Mouse (Mus musculus) forebrain, embryonic 12.5 days (tissue): Measurements from ENCODE around the gene Pde6d. TPM values are rescaled to one million over a fixed set of nuclear protein-coding genes. Genes with fewer than 3 reads are reported as not detected.
A peak's percentile ranks its signal among the peaks of the same experiment; 100 is the strongest.

ENCODE experiments used
- ATAC-seq: fragments of 200-750 bp; cut with Nextera tagmentation; 2 replicates; pipeline ENCODE4 v1.8.0; 2017; ENCODE audit warnings: moderate TSS enrichment; ENCODE audit not compliant: low FRiP score
- H3K27ac ChIP-seq: fragments of 300-500 bp; sonication (generic); 2 replicates; pipeline ENCODE4 v1.5.1; 2016; ENCODE audit warnings: mild to moderate bottlenecking
- H3K27me3 ChIP-seq: fragments of 300-500 bp; sonication (generic); 2 replicates; pipeline ENCODE4 v1.6.1; 2016; ENCODE audit warnings: mild to moderate bottlenecking
- H3K36me3 ChIP-seq: fragments of 300-500 bp; sonication (generic); replicated peaks from 2 replicates; pipeline ENCODE4 v1.6.1; 2016; ENCODE audit warnings: mild to moderate bottlenecking
- H3K4me1 ChIP-seq: fragments of 300-500 bp; sonication (generic); 2 replicates; pipeline ENCODE4 v1.6.1; 2016
- H3K4me2 ChIP-seq: fragments of 300-500 bp; sonication (generic); 2 replicates; pipeline ENCODE4 v1.6.1; 2016; ENCODE audit warnings: mild to moderate bottlenecking, moderate library complexity
- H3K4me3 ChIP-seq: fragments of 300-500 bp; sonication (generic); replicated peaks from 2 replicates; pipeline ENCODE4 v1.5.1; 2016; ENCODE audit warnings: mild to moderate bottlenecking
- H3K9ac ChIP-seq: fragments of 300-500 bp; sonication (generic); 2 replicates; pipeline ENCODE4 v1.6.1; 2016; ENCODE audit warnings: mild to moderate bottlenecking
- H3K9me3 ChIP-seq: fragments of 300-500 bp; sonication (generic); 2 replicates; pipeline ENCODE4 v1.6.1; 2016
- WGBS: fragments of 180-500 bp; shearing (Covaris S2); methylation state at CpG from one replicate; pipeline ENCODE4 v1.1.7; 2016; 5-methylcytosine and 5-hydroxymethylcytosine counted together
- polyA plus RNA-seq: library from polyadenylated mRNA; unstranded; fragments of >200 nt; fragmentation: Nextera tagmentation; extraction: Ambion mirVana; gene quantifications from 2 replicates; pipeline ENCODE4 v1.2.1, GENCODE M21; 2016

The Pde6d gene
- polyA plus RNA-seq, 1 experiment from 2014 or later: 91.7 TPM

DNA sequence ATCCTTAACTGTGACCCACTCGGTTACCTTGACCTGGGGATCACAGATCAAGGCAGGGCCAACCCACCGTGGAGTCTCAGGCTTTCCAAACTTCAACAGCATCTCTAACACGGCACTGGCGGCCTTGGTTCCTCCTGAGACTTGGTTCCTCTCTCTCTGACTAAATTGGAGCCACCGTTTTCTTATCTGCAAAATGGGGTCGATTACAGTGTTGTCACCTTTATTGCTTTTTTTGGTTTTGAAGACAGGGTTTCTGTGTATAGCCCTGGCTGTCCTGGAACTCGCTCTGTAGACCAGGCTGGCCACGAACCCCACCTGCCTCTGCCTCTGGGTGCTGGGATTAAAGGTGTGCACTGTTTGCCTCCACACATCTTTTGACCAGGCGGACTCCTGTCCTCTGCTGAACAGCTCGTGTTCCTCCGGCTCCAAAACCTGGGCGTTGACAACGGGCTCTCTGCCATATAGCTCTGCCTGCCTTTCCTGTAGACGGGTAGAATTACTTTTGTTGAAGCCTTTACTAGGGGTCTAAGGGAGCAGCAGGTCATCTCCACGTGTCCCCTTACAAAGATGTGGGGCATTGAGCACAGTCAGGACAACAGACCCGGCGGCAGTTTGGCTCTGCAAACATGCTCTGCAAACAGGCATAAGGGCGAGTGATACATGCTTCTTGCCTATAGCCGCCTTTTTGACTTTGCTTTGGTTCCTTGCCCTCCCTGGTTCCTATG, 77.6 kb downstream of the Pde6d start:
- no peaks in the 10 kb centered on the region for H3K36me3 ChIP-seq
- WGBS: 18% methylated on average over 19 of the region's 19 CpGs
- ATAC-seq: no peak
- peak overlapping the region; percentile 69 for H3K4me2 ChIP-seq
- H3K27ac ChIP-seq: peak overlapping the region; percentile 97
- H3K9me3 ChIP-seq: no peaks in the 10 kb centered on the region
- H3K9ac ChIP-seq: peak overlapping the region; percentile 72
- H3K4me3 ChIP-seq: peak overlapping the region; percentile 43
- H3K4me1 ChIP-seq: peaks cover 65% of the 10 kb centered on the region
- no peaks in the 10 kb centered on the region for H3K27me3 ChIP-seq

DNA sequence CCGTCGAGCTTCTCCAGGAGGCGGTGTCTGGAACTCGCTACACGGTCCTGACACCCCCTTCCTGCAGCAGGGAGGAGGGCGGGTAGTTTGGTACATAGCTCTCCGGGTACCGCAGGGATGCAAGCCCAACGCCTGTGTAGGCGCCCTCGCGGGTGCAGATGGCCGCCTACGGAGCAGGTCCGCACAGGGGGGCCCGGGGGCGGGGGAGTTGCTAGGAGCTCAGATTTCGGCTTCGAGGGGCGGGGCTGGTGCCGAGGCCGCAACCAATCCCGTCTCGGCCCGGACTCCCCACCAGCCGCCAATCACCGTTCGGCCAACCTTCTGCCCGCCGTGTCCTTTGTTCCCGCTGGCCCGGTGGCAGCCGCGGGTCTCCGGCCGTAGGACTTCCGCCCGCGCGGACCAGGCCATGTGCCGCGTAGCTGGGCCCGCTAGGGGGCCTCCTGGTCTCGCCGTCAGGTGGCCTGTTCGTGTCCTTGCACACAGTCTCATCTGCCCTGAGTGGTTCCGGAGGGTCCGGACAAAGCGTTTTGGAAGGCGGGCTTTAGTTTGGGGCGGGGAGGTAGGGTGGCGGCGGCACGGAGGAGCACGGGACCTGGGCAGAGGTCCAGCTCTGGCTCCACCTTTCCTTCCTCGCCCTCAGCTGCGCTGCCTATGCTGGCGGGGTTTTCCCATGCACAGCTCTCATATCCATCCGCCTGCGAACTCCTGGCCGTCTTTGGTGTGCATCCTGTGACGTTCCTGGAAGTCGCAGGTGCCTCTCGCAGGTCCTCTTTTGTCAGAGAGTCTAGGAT, 78.3 kb downstream of the Pde6d start:
- peak; percentile 91 for ATAC-seq

DNA sequence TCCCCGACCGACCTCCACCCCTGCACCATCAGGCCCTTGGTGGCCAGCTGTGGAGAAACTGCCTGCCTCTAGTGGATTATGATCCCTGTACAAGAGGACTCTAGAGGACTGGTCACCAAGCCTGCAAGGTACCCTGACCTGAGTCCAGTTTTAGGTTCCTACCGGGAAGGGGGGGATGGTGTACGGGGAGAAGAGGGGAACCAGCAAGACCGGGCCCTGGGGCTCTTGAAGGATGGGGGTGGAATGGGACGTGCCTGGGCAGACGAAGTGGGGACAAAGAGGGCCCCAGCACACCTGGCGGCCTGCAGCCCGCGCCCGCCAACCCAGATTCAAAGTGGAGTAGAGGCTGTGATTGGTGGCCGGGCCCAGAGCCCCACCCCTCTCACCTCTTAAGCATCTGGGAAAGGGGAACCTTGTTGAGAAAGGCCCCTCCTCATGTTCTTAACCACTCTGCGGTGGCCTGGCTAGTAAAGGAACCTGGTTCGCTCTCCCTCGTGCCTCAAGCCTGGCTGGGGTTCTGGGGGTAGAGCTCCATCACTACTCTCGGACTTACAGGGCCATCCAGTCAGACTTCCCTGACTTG, 79.2 kb downstream of the Pde6d start:
- H3K9ac ChIP-seq: peak overlapping the region; percentile 62
- peak overlapping the region; percentile 97 for H3K27ac ChIP-seq
- H3K27me3 ChIP-seq: no peaks in the 10 kb centered on the region
- H3K4me3 ChIP-seq: peak overlapping the region; percentile 43
- H3K36me3 ChIP-seq: no peaks in the 10 kb centered on the region
- peak overlapping the region; percentile 69 for H3K4me2 ChIP-seq
- WGBS: 6% methylated on average over 16 of the region's 16 CpGs
- no peaks in the 10 kb centered on the region for H3K9me3 ChIP-seq
- H3K4me1 ChIP-seq: peaks cover 65% of the 10 kb centered on the region
- ATAC-seq: peak; percentile 14

More for the DNA sequence above, 78.3 kb downstream of the Pde6d start:
- Histone ChIP-seq H3K4me2 (peak overlapping the region; percentile 69), H3K27ac (peak overlapping the region; percentile 97), H3K9me3 (no peaks in the 10 kb centered on the region), H3K27me3 (no peaks in the 10 kb centered on the region), H3K4me1 (peaks cover 63% of the 10 kb centered on the region), H3K4me3 (peak overlapping the region; percentile 43), H3K36me3 (no peaks in the 10 kb centered on the region), H3K9ac (peak overlapping the region; percentile 72)
- under 1% methylated on average over 64 of the region's 64 CpGs for WGBS

DNA sequence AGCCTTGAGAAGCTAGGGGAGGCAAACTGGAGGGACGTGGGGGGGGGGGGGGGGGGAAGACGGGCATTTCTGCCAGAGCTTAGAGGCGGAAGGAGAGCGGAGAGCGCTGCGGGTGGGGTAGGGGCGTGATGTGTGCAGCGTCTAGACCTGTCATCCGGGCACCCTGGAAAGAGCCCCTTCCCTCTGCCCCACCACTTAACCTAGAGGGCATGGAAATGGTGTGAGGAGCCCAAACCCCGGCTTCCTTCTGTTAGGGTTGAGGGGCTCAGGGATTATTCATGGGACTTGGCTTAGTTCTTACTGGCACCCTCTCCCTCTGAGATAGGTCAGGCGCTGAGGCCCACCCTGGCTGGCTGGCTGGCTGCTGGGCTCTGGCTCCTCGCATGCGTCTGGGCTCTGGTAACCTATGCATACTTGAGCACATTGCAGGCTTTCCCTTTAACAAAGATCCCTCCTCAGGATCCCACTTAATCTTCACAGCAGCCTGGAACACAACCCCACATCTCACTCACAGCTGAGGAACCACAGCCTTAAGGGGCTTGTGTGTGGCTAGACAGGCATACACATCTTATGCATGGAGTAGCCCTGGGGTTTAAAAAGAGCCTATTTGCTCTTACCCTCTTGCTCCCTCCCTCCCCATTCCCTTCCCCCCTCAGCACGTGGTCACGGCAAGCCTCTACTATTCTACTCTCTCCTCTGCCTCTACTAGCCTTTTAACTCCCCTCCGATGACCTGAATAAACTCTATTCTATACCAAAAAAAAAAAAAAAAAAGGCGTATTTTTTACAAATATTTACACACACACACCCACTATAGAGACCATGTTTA, 80.0 kb downstream of the Pde6d start:
- 0 out of 2 replicates have a peak overlapping the region, but pooled peaks have one; percentile 7 for H3K4me3 ChIP-seq
- H3K4me1 ChIP-seq: peaks cover 71% of the 10 kb centered on the region
- no peaks in the 10 kb centered on the region for H3K36me3 ChIP-seq
- H3K4me2 ChIP-seq: peak overlapping the region; percentile 34
- WGBS: 6% methylated on average over 16 of the region's 17 CpGs
- ATAC-seq: no peak
- H3K27ac ChIP-seq: peak overlapping the region; percentile 97
- no peaks in the 10 kb centered on the region for H3K27me3 ChIP-seq
- H3K9ac ChIP-seq: peak overlapping the region; percentile 62
- H3K9me3 ChIP-seq: no peaks in the 10 kb centered on the region

DNA sequence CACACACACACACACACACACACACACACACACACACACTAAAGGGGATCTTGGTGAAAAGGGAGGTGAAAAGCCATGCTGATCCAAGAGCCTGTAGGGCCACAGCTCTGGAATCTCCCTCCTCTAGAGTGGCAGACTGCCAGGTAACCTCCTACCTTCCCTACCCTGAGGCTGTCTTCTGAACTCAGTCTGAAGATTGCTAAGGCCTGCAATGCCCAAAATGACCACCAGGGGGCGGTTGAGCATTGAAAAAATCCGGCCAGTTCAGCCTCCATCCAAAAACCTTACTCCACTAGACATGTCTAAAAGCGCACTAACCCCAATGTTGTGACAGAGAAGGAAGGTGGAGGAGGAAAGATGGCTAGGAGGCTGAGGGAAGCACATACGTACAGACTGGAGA, 80.9 kb downstream of the Pde6d start:
- Histone ChIP-seq H3K9me3 (no peaks in the 10 kb centered on the region), H3K9ac (peak overlapping the region; percentile 29; the same call in 1 of the 2 replicates), H3K36me3 (no peaks in the 10 kb centered on the region), H3K4me3 (no peak overlapping the region), H3K4me2 (peak overlapping the region; percentile 34), H3K4me1 (peaks cover 68% of the 10 kb centered on the region), H3K27ac (peak overlapping the region; percentile 84), H3K27me3 (no peaks in the 10 kb centered on the region)
- ATAC-seq: 0 out of 2 replicates have a peak, but pooled peaks have one; percentile 9
- WGBS: 1% methylated on average over 4 of the region's 4 CpGs

DNA sequence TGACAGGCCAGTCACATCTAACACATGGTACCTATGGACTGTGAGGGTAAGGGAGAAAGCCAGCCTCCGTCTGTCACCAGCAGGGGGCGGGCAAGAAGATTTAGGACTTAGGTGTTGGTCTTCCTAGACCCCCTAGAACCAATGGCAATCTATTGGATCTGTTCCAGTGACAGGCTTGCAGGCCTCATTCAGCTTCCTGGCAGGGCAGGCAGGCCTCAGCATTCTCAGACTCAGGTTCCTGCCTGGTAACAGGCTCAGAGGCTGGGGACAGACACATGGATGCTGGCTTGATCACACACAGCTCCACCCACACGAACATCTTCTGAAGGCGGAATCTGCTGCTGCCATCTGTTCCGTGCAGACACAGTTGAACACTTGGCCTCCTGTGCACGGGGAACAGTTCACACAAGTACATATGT, 81.3 kb downstream of the Pde6d start:
- Histone ChIP-seq H3K36me3 (no peaks in the 10 kb centered on the region), H3K27me3 (no peaks in the 10 kb centered on the region), H3K4me2 (no peak overlapping the region), H3K27ac (peak overlapping the region; percentile 84), H3K9ac (no peak overlapping the region), H3K9me3 (no peaks in the 10 kb centered on the region), H3K4me3 (no peak overlapping the region), H3K4me1 (peaks cover 64% of the 10 kb centered on the region)
- WGBS: 34% methylated on average over 6 of the region's 6 CpGs
- no peak for ATAC-seq

DNA sequence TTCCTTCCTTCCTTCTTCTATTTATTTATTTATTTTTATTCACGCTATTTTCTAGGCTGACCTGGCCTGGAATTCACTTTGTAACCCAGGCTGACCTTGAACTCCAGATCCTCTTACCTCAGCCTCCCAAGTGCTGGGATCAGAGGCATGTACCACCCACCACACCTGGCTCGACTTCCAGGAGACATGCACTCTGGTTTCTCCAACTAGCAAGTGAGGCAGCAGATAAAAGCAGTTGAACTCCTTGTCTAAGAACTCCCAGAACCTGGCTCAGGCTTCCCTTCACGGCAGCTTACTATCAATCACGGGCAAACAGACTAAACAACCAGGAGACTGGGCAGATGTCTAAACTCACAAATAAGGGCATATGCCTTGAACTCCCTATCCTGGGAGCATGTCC, 81.7 kb downstream of the Pde6d start:
- H3K36me3 ChIP-seq: no peaks in the 10 kb centered on the region
- no peaks in the 10 kb centered on the region for H3K9me3 ChIP-seq
- H3K27ac ChIP-seq: peak overlapping the region; percentile 84
- H3K4me3 ChIP-seq: no peak overlapping the region
- WGBS: 87% methylated on average over 4 of the region's 4 CpGs
- no peaks in the 10 kb centered on the region for H3K27me3 ChIP-seq
- ATAC-seq: no peak
- H3K9ac ChIP-seq: no peak overlapping the region
- no peak overlapping the region for H3K4me2 ChIP-seq
- H3K4me1 ChIP-seq: peaks cover 61% of the 10 kb centered on the region

DNA sequence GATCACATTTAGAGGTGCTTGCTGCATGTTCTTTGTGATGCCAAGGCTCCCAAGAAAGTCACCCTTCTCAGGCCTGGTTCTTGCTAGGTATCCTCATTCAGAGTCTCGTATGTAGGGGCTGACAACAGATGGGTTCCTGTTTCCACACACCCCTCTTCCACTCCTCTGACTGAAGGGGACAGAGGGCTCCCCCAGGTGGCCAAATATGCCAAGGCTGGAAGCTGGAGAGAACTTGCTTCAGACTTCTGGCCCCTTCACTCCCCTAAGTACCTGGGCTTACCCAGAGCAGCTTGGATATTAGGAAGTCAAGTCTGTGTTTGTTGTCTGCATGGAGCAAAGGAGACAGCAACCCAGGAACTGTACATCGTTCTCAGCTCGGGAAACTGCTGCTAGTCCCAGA, 82.5 kb downstream of the Pde6d start:
- Histone ChIP-seq H3K9ac (no peak overlapping the region; the same call in 1 of the 2 replicates), H3K27ac (peak overlapping the region; percentile 25; the same call in 1 of the 2 replicates), H3K4me1 (peaks cover 54% of the 10 kb centered on the region), H3K4me3 (no peak overlapping the region), H3K36me3 (no peaks in the 10 kb centered on the region), H3K27me3 (no peaks in the 10 kb centered on the region), H3K4me2 (no peak overlapping the region), H3K9me3 (no peaks in the 10 kb centered on the region)
- no peak for ATAC-seq
- 34% methylated on average over 3 of the region's 3 CpGs for WGBS

DNA sequence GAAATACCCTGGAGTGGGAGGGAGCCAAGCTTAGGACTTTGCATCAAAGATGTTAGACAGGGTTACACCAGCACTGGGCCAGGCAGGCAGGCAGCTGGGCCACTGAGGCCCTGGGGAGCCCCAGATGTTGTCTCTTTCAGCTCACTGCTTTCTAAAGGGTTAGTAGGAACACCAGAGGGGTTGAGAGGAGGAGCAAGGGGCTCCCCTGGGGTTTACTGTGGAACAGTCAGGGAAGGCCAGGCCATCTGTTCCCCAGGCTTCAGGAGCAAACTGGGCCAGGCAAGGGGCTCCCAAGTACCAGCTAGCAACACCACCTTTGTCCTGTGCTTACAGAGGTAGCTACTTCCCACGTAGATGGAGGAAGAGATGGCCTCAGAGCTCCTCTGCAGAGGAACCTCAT, 83.8 kb downstream of the Pde6d start:
- no peaks in the 10 kb centered on the region for H3K36me3 ChIP-seq
- H3K4me1 ChIP-seq: peaks cover 45% of the 10 kb centered on the region
- peak overlapping the region; percentile 56 for H3K27ac ChIP-seq
- no peak for ATAC-seq
- no peak overlapping the region for H3K4me3 ChIP-seq
- H3K27me3 ChIP-seq: peaks cover 3% of the 10 kb centered on the region; the same call in 1 of the 2 replicates
- WGBS: 40% methylated on average over 1 of the region's 1 CpGs
- H3K9me3 ChIP-seq: no peaks in the 10 kb centered on the region
- no peak overlapping the region for H3K4me2 ChIP-seq
- H3K9ac ChIP-seq: no peak overlapping the region

DNA sequence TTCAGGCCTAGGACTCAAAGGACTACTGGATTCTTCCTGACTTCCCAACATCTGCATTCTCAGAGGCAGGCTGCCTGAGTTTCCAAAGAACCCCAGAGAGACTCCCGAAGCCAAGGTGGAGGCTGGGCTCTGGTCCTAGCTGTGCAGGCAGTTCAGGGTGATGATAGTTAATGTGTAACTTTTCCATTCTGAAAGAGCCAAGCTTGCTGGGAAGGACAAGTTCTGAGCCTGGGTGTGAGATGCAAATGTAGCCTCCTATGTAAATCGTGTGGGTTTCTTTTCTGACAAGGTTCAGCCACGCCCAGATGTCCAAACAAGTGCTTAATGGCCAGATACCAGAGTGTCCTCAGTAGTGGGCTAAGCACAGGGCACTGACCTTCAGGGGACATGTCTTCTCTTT, 84.4 kb downstream of the Pde6d start:
- Histone ChIP-seq H3K4me2 (no peak overlapping the region), H3K4me1 (peaks cover 39% of the 10 kb centered on the region), H3K36me3 (no peaks in the 10 kb centered on the region), H3K27ac (peak overlapping the region; percentile 56; the same call in 1 of the 2 replicates), H3K4me3 (no peak overlapping the region), H3K9ac (no peak overlapping the region), H3K9me3 (no peaks in the 10 kb centered on the region), H3K27me3 (peaks cover 3% of the 10 kb centered on the region; the same call in 1 of the 2 replicates)
- 73% methylated on average over 3 of the region's 3 CpGs for WGBS
- ATAC-seq: no peak

DNA sequence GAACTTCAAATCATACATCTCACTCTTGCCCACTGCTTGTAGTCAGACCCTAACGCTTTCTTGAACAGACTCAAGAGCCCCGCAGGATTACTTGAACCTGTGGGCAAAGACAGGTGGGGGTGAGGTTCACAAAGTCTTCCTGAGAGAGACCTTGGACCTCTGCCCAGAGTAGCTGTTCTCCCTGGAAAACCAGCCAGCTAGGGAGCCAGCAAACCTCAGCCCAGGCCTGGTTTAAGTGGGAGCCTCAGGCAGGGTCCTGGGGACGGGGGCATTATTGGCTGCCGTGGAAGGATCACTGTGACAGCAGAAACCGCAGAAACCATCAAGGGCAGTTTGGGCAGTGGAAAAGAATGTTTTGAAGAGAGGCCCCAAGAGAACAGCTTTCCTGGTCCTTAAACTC, 85.1 kb downstream of the Pde6d start:
- Histone ChIP-seq H3K9ac (no peak overlapping the region), H3K9me3 (no peaks in the 10 kb centered on the region), H3K4me3 (no peak overlapping the region), H3K27ac (no peak overlapping the region), H3K4me2 (no peak overlapping the region), H3K27me3 (peaks cover 3% of the 10 kb centered on the region; the same call in 1 of the 2 replicates), H3K36me3 (no peaks in the 10 kb centered on the region), H3K4me1 (peaks cover 37% of the 10 kb centered on the region)
- no peak for ATAC-seq
- 91% methylated on average over 5 of the region's 5 CpGs for WGBS
